Mouse (Mus musculus) inflammation-experienced regulatory T-cells, adult 6 months (primary cell): ENCODE measurements around the gene Ubl3. TPM values are rescaled to one million over a fixed set of nuclear protein-coding genes. Genes with fewer than 3 reads are reported as not detected.
A peak's percentile ranks its signal among the peaks of the same experiment; 100 is the strongest.

Experiments used
- ATAC-seq: one replicate; pipeline ENCODE4 v1.8.0; 2017
- polyA plus RNA-seq, 3 experiments: library from polyadenylated mRNA; unstranded; fragments of 100-300 nt; shearing (Covaris generic); gene quantifications; one replicate each; pipeline ENCODE4 v1.2.1; 2017

The Ubl3 gene
- polyA plus RNA-seq, 3 experiments from 2014 or later, result 84.6 to 85.6 (median 85.1) TPM

- no peak for ATAC-seq
These were observed 29.2 kb downstream of the Ubl3 start for GRCm38 (mm10) chr5:148523202-148523971.

GRCm38 (mm10) chr5:148522378-148522777 is 30.2 kb downstream of the Ubl3 start:
- no peak for ATAC-seq

- no peak for ATAC-seq
These were observed 35.1 kb downstream of the Ubl3 start for GRCm38 (mm10) chr5:148517445-148517844.

- no peak for ATAC-seq
These were observed 40.4 kb downstream of the Ubl3 start for GRCm38 (mm10) chr5:148512042-148512640.

GRCm38 (mm10) chr5:148510265-148510664 is 42.3 kb downstream of the Ubl3 start:
- ATAC-seq, result no peak

- peak; percentile 84 for ATAC-seq
These were observed 42.9 kb downstream of the Ubl3 start for GRCm38 (mm10) chr5:148509731-148510130.

GRCm38 (mm10) chr5:148508901-148509604 is 43.5 kb downstream of the Ubl3 start:
- peak; percentile 38 for ATAC-seq

- ATAC-seq, result no peak
These were observed 47.2 kb downstream of the Ubl3 start for GRCm38 (mm10) chr5:148505381-148505780.

- ATAC-seq, result no peak
These were observed 50.4 kb downstream of the Ubl3 start for GRCm38 (mm10) chr5:148502237-148502636.

- ATAC-seq, result peak; percentile 90
These were observed 51.2 kb downstream of the Ubl3 start for GRCm38 (mm10) chr5:148501228-148501957.

- no peak for ATAC-seq
These were observed 52.1 kb downstream of the Ubl3 start for GRCm38 (mm10) chr5:148500516-148500915.

GRCm38 (mm10) chr5:148499616-148500015 is 53.0 kb downstream of the Ubl3 start:
- ATAC-seq, result no peak

GRCm38 (mm10) chr5:148495991-148496390 is 56.6 kb downstream of the Ubl3 start:
- no peak for ATAC-seq

- peak; percentile 97 for ATAC-seq
These were observed 57.4 kb downstream of the Ubl3 start for GRCm38 (mm10) chr5:148495173-148495572.

- no peak for ATAC-seq
These were observed 58.3 kb downstream of the Ubl3 start for GRCm38 (mm10) chr5:148494249-148494648.

- no peak for ATAC-seq
These were observed 59.6 kb downstream of the Ubl3 start for GRCm38 (mm10) chr5:148493025-148493424.

GRCm38 (mm10) chr5:148490391-148490790 is 62.2 kb downstream of the Ubl3 start:
- no peak for ATAC-seq

GRCm38 (mm10) chr5:148489724-148490193 is 62.8 kb downstream of the Ubl3 start:
- peak; percentile 53 for ATAC-seq

GRCm38 (mm10) chr5:148488891-148489723 is 63.5 kb downstream of the Ubl3 start:
- peak; percentile 97 for ATAC-seq

- ATAC-seq, result no peak
These were observed 66.4 kb downstream of the Ubl3 start for GRCm38 (mm10) chr5:148486202-148486601.

- ATAC-seq, result no peak
These were observed 70.8 kb downstream of the Ubl3 start for GRCm38 (mm10) chr5:148481745-148482144.

- no peak for ATAC-seq
These were observed 78.2 kb downstream of the Ubl3 start for GRCm38 (mm10) chr5:148474346-148474745.
